Mouse (Mus musculus): ENCODE measurements at regions not wholly inside any gene's neighbourhood (a gene's known extent, or its start where the extent isn't known, plus 50 kb on each side); places are given as distances from the start of the nearest gene placed in this dataset.

DNA sequence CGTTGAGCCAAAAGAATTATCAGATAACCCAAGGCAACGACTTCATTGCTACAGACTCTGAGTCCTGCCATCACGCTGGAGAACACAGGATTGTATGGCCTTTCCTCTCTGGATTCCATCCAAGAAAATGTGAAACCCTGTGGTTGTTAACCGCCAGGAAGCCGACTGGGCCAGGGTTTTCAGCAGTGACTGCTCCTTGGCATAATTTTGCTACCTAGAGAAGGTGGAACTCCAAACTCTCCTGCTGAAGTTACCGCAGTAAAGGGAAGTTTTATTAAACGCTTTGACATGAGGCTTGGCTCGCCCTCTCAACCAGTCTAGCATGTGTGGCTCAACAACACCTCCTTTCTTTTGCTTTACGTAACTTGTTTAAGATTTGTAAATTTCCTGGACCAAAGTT is 116.9 kb downstream of the Wif1 start:
- H3K4me3 ChIP-seq = no peak overlapping the region
- no peaks in the 10 kb centered on the region for H3K4me1 ChIP-seq
- no peak overlapping the region for H3K27ac ChIP-seq (replicated peaks)
- no peak for ATAC-seq (ENCODE audit: low FRiP score, low read depth)
- no peaks in the 10 kb centered on the region for H3K36me3 ChIP-seq
- no peaks in the 10 kb centered on the region for H3K27me3 ChIP-seq
- no peak overlapping the region for H3K4me2 ChIP-seq (replicated peaks)
- no peak overlapping the region for H3K9ac ChIP-seq (replicated peaks)
- H3K9me3 ChIP-seq = no peaks in the 10 kb centered on the region
- 84% methylated on average over 9 of the region's 9 CpGs for WGBS

GRCm38 (mm10) chr10:121153625-121154024 is 119.9 kb downstream of the Wif1 start:
- no peak for ATAC-seq (ENCODE audit: low FRiP score, low read depth)
- 79% methylated on average over 4 of the region's 4 CpGs for WGBS

GRCm38 (mm10) chr10:121160499-121160898 is 126.7 kb downstream of the Wif1 start:
- ATAC-seq (ENCODE audit: low FRiP score, low read depth) = no peak
- WGBS = 48% methylated on average over 7 of the region's 7 CpGs

More at GRCm38 (mm10) chr10:121153625-121154024, 119.9 kb downstream of the Wif1 start:
- Histone ChIP-seq H3K4me3 (no peak overlapping the region), H3K9ac (replicated peaks) (no peak overlapping the region), H3K27ac (replicated peaks) (no peak overlapping the region), H3K4me2 (replicated peaks) (no peak overlapping the region), H3K27me3 (no peaks in the 10 kb centered on the region), H3K36me3 (no peaks in the 10 kb centered on the region), H3K9me3 (no peaks in the 10 kb centered on the region), H3K4me1 (no peaks in the 10 kb centered on the region)

DNA sequence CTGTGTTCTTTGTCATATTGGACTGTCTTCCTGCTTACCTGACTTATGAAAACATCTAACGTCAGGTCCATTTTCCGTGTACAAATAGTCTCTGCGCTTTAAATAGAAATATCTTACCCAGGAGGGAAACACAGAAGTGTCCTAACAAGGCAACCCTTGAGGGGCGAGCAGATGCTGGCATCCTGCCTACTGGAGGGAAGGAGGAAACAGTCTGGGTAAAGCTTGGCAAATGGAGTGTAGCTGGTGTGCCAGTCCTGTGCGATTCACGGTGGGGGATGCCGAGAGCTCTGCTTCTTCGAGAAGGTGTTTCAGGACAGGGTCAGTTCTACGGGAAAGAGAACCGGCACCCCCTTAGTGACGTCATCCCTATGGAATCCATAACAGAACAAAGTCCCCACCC is 127.4 kb downstream of the Wif1 start:
- no peak overlapping the region for H3K9ac ChIP-seq (replicated peaks)
- no peak overlapping the region for H3K27ac ChIP-seq (replicated peaks)
- no peak overlapping the region for H3K4me3 ChIP-seq
- ATAC-seq (ENCODE audit: low FRiP score, low read depth) = no peak
- H3K9me3 ChIP-seq = no peaks in the 10 kb centered on the region
- 89% methylated on average over 11 of the region's 11 CpGs for WGBS
- no peak overlapping the region for H3K4me2 ChIP-seq (replicated peaks)
- 0 out of 2 replicates have a peak, but pooled peaks cover 3% of the 10 kb centered on the region for H3K4me1 ChIP-seq
- H3K27me3 ChIP-seq = no peaks in the 10 kb centered on the region
- no peaks in the 10 kb centered on the region for H3K36me3 ChIP-seq

More at GRCm38 (mm10) chr10:121160499-121160898, 126.7 kb downstream of the Wif1 start:
- no peak overlapping the region for H3K9ac ChIP-seq (replicated peaks)
- H3K27me3 ChIP-seq = no peaks in the 10 kb centered on the region
- no peaks in the 10 kb centered on the region for H3K36me3 ChIP-seq
- no peaks in the 10 kb centered on the region for H3K9me3 ChIP-seq
- H3K4me3 ChIP-seq = no peak overlapping the region
- 0 out of 2 replicates have a peak, but pooled peaks cover 3% of the 10 kb centered on the region for H3K4me1 ChIP-seq
- H3K4me2 ChIP-seq (replicated peaks) = no peak overlapping the region
- no peak overlapping the region for H3K27ac ChIP-seq (replicated peaks)

DNA sequence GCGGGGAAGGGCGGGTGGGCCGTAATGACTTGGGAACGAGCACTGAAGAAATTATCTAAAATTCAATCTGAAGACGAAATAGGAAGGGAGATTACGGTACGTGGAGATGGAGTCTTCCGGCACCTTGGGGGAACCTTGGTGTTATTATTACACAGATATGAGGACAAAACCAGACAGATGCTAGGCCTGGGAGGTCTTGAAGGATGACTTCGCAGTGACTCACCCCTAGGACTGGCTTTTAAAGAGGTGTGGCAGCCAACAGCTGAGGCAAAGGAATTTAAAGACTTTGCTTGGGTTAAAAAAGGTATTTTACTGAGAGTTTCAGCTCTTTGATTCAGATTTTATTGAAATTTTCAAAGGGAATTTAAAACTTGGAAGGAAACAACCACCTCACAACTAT is 140.3 kb downstream of the Wif1 start:
- Histone ChIP-seq H3K4me3 (no peak overlapping the region), H3K27me3 (no peaks in the 10 kb centered on the region), H3K27ac (replicated peaks) (no peak overlapping the region), H3K9me3 (no peaks in the 10 kb centered on the region), H3K4me1 (no peaks in the 10 kb centered on the region), H3K9ac (replicated peaks) (no peak overlapping the region), H3K36me3 (no peaks in the 10 kb centered on the region), H3K4me2 (replicated peaks) (no peak overlapping the region)
- WGBS = 94% methylated on average over 9 of the region's 9 CpGs
- ATAC-seq (ENCODE audit: low FRiP score, low read depth) = no peak

DNA sequence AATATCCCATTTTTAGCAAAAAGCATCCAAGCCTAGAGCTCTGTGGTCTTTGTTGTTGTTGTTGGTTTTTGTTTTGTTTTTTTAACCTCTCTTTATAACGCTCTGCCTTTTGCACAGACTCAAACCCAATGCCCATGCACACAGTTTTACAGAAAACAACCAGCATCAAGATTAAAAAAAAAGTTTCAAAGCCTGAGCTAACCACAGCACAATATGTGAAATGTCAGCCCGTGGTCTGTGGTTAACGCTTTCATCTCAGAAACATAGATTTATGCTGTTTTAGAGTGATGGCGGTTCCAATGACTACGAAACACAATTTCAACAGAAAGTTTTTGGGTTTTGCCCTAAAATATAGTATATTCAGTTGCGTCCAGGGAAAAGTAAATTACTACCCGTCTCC is 155.4 kb downstream of the Wif1 start:
- Histone ChIP-seq H3K4me3 (no peak overlapping the region), H3K4me2 (replicated peaks) (no peak overlapping the region), H3K36me3 (no peaks in the 10 kb centered on the region), H3K9me3 (no peaks in the 10 kb centered on the region), H3K27me3 (no peaks in the 10 kb centered on the region), H3K9ac (replicated peaks) (no peak overlapping the region), H3K4me1 (0 out of 2 replicates have a peak, but pooled peaks cover 3% of the 10 kb centered on the region), H3K27ac (replicated peaks) (no peak overlapping the region)
- ATAC-seq (ENCODE audit: low FRiP score, low read depth) = no peak
- WGBS = 95% methylated on average over 7 of the region's 7 CpGs

DNA sequence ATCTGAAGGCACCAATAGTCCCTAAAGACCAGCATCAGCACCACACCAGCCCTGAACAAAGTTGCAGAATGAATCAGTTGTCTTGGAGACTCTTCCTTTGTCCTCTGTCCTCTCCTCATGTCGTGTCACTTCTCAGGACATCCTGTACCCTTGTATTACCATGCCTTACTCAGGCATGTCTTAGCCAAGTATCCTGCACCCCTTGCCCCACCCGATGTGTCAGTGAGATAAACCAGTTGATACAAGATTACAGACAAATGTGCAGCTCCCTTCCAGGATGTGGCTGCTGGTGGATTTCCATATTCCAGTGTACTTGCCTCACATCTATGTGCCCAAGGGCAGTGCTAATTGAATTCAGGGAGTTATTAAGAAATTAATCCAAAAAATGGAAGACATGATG is 151.8 kb downstream of the Tbc1d30 start:
- no peaks in the 10 kb centered on the region for H3K9me3 ChIP-seq
- 65% methylated on average over 2 of the region's 2 CpGs for WGBS
- H3K4me3 ChIP-seq = no peak overlapping the region
- H3K36me3 ChIP-seq = no peaks in the 10 kb centered on the region
- H3K27ac ChIP-seq (replicated peaks) = no peak overlapping the region
- ATAC-seq (ENCODE audit: low FRiP score, low read depth) = no peak
- H3K4me1 ChIP-seq = no peaks in the 10 kb centered on the region
- no peak overlapping the region for H3K4me2 ChIP-seq (replicated peaks)
- peaks cover 16% of the 10 kb centered on the region for H3K27me3 ChIP-seq
- H3K9ac ChIP-seq (replicated peaks) = no peak overlapping the region

- no peak for ATAC-seq (ENCODE audit: low FRiP score, low read depth)
- Histone ChIP-seq H3K4me2 (replicated peaks) (no peak overlapping the region), H3K36me3 (no peaks in the 10 kb centered on the region), H3K27ac (replicated peaks) (no peak overlapping the region), H3K27me3 (peaks cover 31% of the 10 kb centered on the region), H3K4me3 (no peak overlapping the region), H3K9me3 (no peaks in the 10 kb centered on the region), H3K4me1 (peaks cover 14% of the 10 kb centered on the region), H3K9ac (replicated peaks) (no peak overlapping the region)
- whole genome bisulfite sequencing = 87% methylated on average over 7 of the region's 7 CpGs
These were observed 148.5 kb downstream of the Tbc1d30 start for GRCm38 (mm10) chr10:121202531-121202930.

DNA sequence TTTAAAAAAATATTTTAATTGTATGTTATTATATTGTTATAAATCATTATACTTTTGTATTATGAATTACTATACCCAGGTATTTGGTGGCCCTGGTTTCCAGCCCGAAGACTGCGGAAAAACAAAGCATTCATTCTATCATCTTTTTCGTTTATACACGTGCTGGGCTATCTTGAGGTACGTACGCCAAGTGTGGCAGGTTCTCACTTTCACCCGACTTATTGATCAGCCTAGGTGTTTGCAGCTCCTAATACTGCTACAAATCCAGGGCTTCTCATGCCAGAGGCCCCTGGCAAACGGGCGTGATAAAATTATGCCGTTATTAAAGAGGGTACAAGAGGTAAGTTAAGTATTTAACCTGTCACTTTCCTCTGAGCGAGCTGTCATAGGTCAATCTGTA is 145.5 kb downstream of the Tbc1d30 start:
- peak overlapping the region; percentile 71 for H3K27ac ChIP-seq (replicated peaks)

GRCm38 (mm10) chr10:121206002-121206742 is 144.9 kb downstream of the Tbc1d30 start:
- peak overlapping the region; percentile 71 for H3K27ac ChIP-seq (replicated peaks)
- peak overlapping the region; percentile 24; the same call in 1 of the 2 replicates for H3K9ac ChIP-seq (replicated peaks)
- H3K27me3 ChIP-seq = peaks cover 29% of the 10 kb centered on the region; the same call in 1 of the 2 replicates
- no peak overlapping the region for H3K4me3 ChIP-seq
- no peaks in the 10 kb centered on the region for H3K9me3 ChIP-seq
- no peaks in the 10 kb centered on the region for H3K36me3 ChIP-seq
- ATAC-seq (ENCODE audit: low FRiP score, low read depth) = peak; percentile 90
- 9% methylated on average over 15 of the region's 15 CpGs for WGBS
- H3K4me1 ChIP-seq = peaks cover 14% of the 10 kb centered on the region
- peak overlapping the region; percentile 23 for H3K4me2 ChIP-seq (replicated peaks)

More for the DNA sequence above, 145.5 kb downstream of the Tbc1d30 start:
- no peaks in the 10 kb centered on the region for H3K9me3 ChIP-seq
- no peak for ATAC-seq (ENCODE audit: low FRiP score, low read depth)
- H3K27me3 ChIP-seq = peaks cover 32% of the 10 kb centered on the region
- H3K4me3 ChIP-seq = no peak overlapping the region
- no peaks in the 10 kb centered on the region for H3K36me3 ChIP-seq
- 78% methylated on average over 11 of the region's 11 CpGs for WGBS
- peaks cover 14% of the 10 kb centered on the region for H3K4me1 ChIP-seq
- no peak overlapping the region for H3K9ac ChIP-seq (replicated peaks)
- peak overlapping the region; percentile 23; the same call in 1 of the 2 replicates for H3K4me2 ChIP-seq (replicated peaks)

DNA sequence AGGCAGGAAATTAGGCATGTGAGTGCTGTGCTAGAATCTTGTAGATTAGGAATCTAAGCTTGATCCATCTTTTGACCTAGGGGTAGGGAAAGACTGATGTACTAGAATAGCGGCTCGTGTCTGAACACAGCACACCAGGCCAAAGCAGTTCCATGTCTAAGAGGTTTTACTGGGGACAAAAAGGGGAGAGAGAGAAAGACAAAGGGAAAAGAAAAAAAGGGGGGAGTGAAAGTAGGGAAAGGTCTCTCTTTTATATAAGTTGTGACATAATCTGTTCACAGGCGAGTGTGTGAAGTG is 144.4 kb downstream of the Tbc1d30 start:
- peak overlapping the region; percentile 23; the same call in 1 of the 2 replicates for H3K4me2 ChIP-seq (replicated peaks)
- no peak for ATAC-seq (ENCODE audit: low FRiP score, low read depth)
- no peaks in the 10 kb centered on the region for H3K36me3 ChIP-seq
- H3K4me3 ChIP-seq = no peak overlapping the region
- WGBS = 44% methylated on average over 3 of the region's 3 CpGs
- no peak overlapping the region; the same call in 1 of the 2 replicates for H3K9ac ChIP-seq (replicated peaks)
- H3K9me3 ChIP-seq = no peaks in the 10 kb centered on the region
- H3K27ac ChIP-seq (replicated peaks) = peak overlapping the region; percentile 71
- H3K27me3 ChIP-seq = peaks cover 29% of the 10 kb centered on the region; the same call in 1 of the 2 replicates
- peaks cover 14% of the 10 kb centered on the region for H3K4me1 ChIP-seq

Data from midbrain, embryonic 12.5 days (tissue).